Mouse (Mus musculus): ENCODE results near the gene Psmb7. TPM values are rescaled to one million over a fixed set of nuclear protein-coding genes. Genes with fewer than 3 reads are reported as not detected.

The Psmb7 gene
- total and polyA plus RNA-seq, 3 experiments = 129 to 247 (median 220) TPM

- no peak overlapping the region for H3K9ac ChIP-seq (ENCODE audit: low read depth, low read length)
- TF ChIP-seq POLR2A (IDR thresholded peaks at IDR 0.05; ENCODE audit: insufficient read depth, low read depth, low read length) (no peak), EP300 (IDR thresholded peaks at IDR 0.05; ENCODE audit: insufficient read depth, low read depth, low read length) (no peak)
- no peaks in the 10 kb centered on the region for H3K36me3 ChIP-seq (ENCODE audit: control insufficient read depth, insufficient read depth, low read length)
- no peaks in the 10 kb centered on the region; the same call in 1 of the 2 replicates for H3K4me1 ChIP-seq (ENCODE audit: control insufficient read depth, insufficient read depth, low read length)
- WGBS = 76% methylated on average over 1 of the region's 1 CpGs
- no peak overlapping the region for H3K4me3 ChIP-seq
- no peaks in the 10 kb centered on the region for H3K79me2 ChIP-seq (replicated peaks; ENCODE audit: control insufficient read depth, insufficient read depth, low read length)
- no peak for DNase-seq
- intact Hi-C loops (cut with DNase I) = no loop called here
- no peaks in the 10 kb centered on the region for H3K27me3 ChIP-seq (ENCODE audit: control insufficient read depth, insufficient read depth, low read length)
- H3K27ac ChIP-seq = no peak overlapping the region
Observed at GRCm38 (mm10) chr2:38650340-38650739, 6.5 kb upstream of the Psmb7 start.

- TF ChIP-seq POLR2A (IDR thresholded peaks at IDR 0.05; ENCODE audit: insufficient read depth, low read depth, low read length) = no peak
- TF ChIP-seq CTCF (IDR thresholded peaks at IDR 0.05) = no peak
- TF ChIP-seq EP300 (IDR thresholded peaks at IDR 0.05; ENCODE audit: insufficient read depth, low read depth, low read length) = no peak
- peaks cover 4% of the 10 kb centered on the region; the same call in 1 of the 2 replicates for H3K36me3 ChIP-seq (ENCODE audit: control insufficient read depth, insufficient read depth, low read length)
- H3K27ac ChIP-seq = no peak overlapping the region
- intact Hi-C loops (cut with DNase I) = loop anchor here (5.0 to 10.0 kb wide), 2 partner anchors 90 to 357 kb away; partner anchors contain the start of genes Arpc5l and Rpl35
- no peak for DNase-seq
- H3K4me3 ChIP-seq = no peak overlapping the region
- peaks cover 4% of the 10 kb centered on the region for H3K79me2 ChIP-seq (replicated peaks; ENCODE audit: control insufficient read depth, insufficient read depth, low read length)
- H3K27me3 ChIP-seq (ENCODE audit: control insufficient read depth, insufficient read depth, low read length) = no peaks in the 10 kb centered on the region
- H3K9ac ChIP-seq (ENCODE audit: low read depth, low read length) = no peak overlapping the region
- 65% methylated on average over 7 of the region's 7 CpGs for WGBS
- H3K4me1 ChIP-seq (ENCODE audit: control insufficient read depth, insufficient read depth, low read length) = peaks cover 3% of the 10 kb centered on the region
Observed at GRCm38 (mm10) chr2:38647661-38648060, 3.8 kb upstream of the Psmb7 start.

DNA sequence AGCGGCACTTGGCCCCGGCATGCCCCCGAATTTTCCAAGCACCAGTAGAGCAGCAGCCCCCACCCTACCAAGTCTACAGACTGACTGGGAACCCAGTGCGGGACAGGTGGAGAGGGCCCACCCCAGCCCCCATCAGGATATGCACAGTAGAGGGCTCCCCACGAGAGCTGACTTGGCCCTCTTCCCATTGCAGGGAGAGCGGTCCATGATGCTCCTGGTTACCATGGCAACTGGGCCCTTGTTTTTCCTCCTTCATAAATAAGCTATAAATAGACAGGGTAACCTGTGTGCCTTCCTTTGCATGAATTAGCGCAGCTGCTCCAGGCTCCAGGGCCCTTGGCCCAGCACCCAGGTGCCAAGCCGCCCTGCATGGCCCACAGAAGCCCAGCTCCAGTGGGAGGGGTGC lies 3.3 kb upstream of the Psmb7 start:
- Histone ChIP-seq H3K27me3 (ENCODE audit: control insufficient read depth, insufficient read depth, low read length) (no peaks in the 10 kb centered on the region), H3K79me2 (replicated peaks; ENCODE audit: control insufficient read depth, insufficient read depth, low read length) (peaks cover 4% of the 10 kb centered on the region), H3K4me3 (no peak overlapping the region), H3K9ac (ENCODE audit: low read depth, low read length) (no peak overlapping the region), H3K27ac (no peak overlapping the region), H3K36me3 (ENCODE audit: control insufficient read depth, insufficient read depth, low read length) (peaks cover 8% of the 10 kb centered on the region), H3K4me1 (ENCODE audit: control insufficient read depth, insufficient read depth, low read length) (peaks cover 3% of the 10 kb centered on the region)
- WGBS = 57% methylated on average over 8 of the region's 8 CpGs
- TF ChIP-seq POLR2A (IDR thresholded peaks at IDR 0.05; ENCODE audit: insufficient read depth, low read depth, low read length) (no peak), EP300 (IDR thresholded peaks at IDR 0.05; ENCODE audit: insufficient read depth, low read depth, low read length) (no peak), CTCF (IDR thresholded peaks at IDR 0.05) (no peak)
- DNase-seq = no peak
- intact Hi-C loops (cut with DNase I) = loop anchor here (5.0 to 10.0 kb wide), 2 partner anchors 90 to 358 kb away; partner anchors contain the start of genes Arpc5l and Rpl35

DNA sequence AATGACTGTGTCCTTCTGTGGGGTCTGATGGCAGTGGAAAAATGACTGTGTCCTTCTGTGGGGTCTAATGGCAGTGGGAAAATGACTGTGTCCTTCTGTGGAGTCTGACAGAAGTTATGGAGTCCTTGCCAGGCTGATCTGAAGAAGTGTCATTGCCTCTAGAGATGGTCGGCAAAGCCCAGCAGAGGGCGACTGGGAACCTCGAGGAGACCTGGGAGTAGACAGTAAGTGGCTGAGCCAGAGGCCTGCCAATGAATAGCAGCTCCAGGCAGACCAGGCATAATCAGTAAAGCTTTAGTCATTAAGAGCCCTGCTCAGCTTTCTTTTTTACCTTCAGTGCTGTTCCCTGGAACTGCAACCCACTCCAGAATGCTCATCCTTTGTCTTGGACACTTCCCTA lies 2.0 kb upstream of the Psmb7 start:
- Histone ChIP-seq H3K36me3 (ENCODE audit: control insufficient read depth, insufficient read depth, low read length) (peaks cover 13% of the 10 kb centered on the region), H3K4me3 (no peak overlapping the region), H3K79me2 (replicated peaks; ENCODE audit: control insufficient read depth, insufficient read depth, low read length) (peaks cover 4% of the 10 kb centered on the region), H3K9ac (ENCODE audit: low read depth, low read length) (no peak overlapping the region), H3K27me3 (ENCODE audit: control insufficient read depth, insufficient read depth, low read length) (no peaks in the 10 kb centered on the region), H3K27ac (no peak overlapping the region), H3K4me1 (ENCODE audit: control insufficient read depth, insufficient read depth, low read length) (peaks cover 3% of the 10 kb centered on the region)
- WGBS = 4% methylated on average over 3 of the region's 3 CpGs
- TF ChIP-seq CTCF (IDR thresholded peaks at IDR 0.05) (peak; percentile 76), EP300 (IDR thresholded peaks at IDR 0.05; ENCODE audit: insufficient read depth, low read depth, low read length) (no peak), POLR2A (IDR thresholded peaks at IDR 0.05; ENCODE audit: insufficient read depth, low read depth, low read length) (no peak)
- peak; percentile 64 to 68 for DNase-seq
- intact Hi-C loops (cut with DNase I) = loop anchor here (1.0 to 10.0 kb wide), 3 partner anchors 12 to 359 kb away; partner anchors contain the start of genes Arpc5l and Rpl35

DNA sequence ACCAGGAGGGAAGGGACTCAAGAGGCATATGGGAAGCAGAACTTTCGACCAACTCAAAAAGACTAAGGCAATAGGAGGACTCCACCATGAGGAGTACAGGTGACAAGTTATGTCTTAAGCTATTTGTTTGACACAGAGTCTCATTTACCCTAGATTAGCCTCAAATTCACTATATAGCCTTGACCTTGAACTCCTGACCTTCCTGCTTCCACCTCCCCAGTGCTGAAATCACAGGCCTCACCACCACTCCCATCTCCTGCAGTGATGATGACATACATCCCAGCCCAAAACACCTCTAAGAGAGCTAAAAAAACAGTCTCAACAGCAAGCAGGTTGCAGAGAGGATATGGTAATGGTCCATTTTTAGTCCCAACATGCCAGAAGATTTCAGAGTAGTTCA lies 2.1 kb downstream of the Psmb7 start:
- intact Hi-C loops (cut with DNase I) = loop anchor here (1.0 to 10.0 kb wide), 2 partner anchors 18 to 363 kb away; partner anchors contain the start of genes Arpc5l and Rpl35

DNA sequence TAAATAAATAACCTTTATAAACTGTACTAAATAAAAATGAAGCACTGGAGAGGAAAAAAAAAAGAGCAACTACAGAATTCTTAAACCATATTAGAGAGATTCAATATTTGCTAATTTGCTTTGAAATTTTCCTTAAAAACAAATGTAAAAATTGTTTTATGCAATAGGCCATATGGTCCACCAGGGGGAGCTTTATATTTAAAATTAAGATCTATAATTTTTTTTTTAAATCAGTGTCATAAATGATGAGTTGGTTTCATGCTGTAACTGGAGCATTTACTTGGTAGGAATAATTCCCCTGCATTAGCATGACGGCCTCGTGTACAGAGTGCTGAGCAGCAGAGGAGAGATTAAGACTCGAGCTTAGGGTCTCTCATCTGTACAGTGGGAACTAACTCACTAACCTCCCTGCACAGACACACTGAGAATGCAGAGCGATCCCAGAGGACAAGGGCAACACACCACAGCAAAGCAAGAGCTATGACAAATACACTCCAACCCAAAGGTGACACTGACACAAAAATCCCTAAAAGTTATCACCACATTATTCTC lies 6.1 kb downstream of the Psmb7 start:
- Histone ChIP-seq H3K79me2 (replicated peaks; ENCODE audit: control insufficient read depth, insufficient read depth, low read length) (no peaks in the 10 kb centered on the region), H3K27me3 (ENCODE audit: control insufficient read depth, insufficient read depth, low read length) (no peaks in the 10 kb centered on the region), H3K9ac (ENCODE audit: low read depth, low read length) (no peak overlapping the region), H3K36me3 (ENCODE audit: control insufficient read depth, insufficient read depth, low read length) (peaks cover 13% of the 10 kb centered on the region), H3K27ac (no peak overlapping the region), H3K4me1 (ENCODE audit: control insufficient read depth, insufficient read depth, low read length) (no peaks in the 10 kb centered on the region), H3K4me3 (no peak overlapping the region)
- 72% methylated on average over 4 of the region's 4 CpGs for WGBS
- no peak for DNase-seq
- intact Hi-C loops (cut with DNase I) = no loop called here
- TF ChIP-seq EP300 (IDR thresholded peaks at IDR 0.05; ENCODE audit: insufficient read depth, low read depth, low read length) (no peak), CTCF (IDR thresholded peaks at IDR 0.05) (peak; percentile 83)

More for the DNA sequence above, 2.1 kb downstream of the Psmb7 start:
- no peak overlapping the region for H3K9ac ChIP-seq (ENCODE audit: low read depth, low read length)
- H3K4me1 ChIP-seq (ENCODE audit: control insufficient read depth, insufficient read depth, low read length) = peaks cover 3% of the 10 kb centered on the region
- no peaks in the 10 kb centered on the region for H3K27me3 ChIP-seq (ENCODE audit: control insufficient read depth, insufficient read depth, low read length)
- H3K79me2 ChIP-seq (replicated peaks; ENCODE audit: control insufficient read depth, insufficient read depth, low read length) = peaks cover 4% of the 10 kb centered on the region
- DNase-seq = no peak
- H3K4me3 ChIP-seq = no peak overlapping the region
- TF ChIP-seq POLR2A (IDR thresholded peaks at IDR 0.05; ENCODE audit: insufficient read depth, low read depth, low read length) = no peak
- TF ChIP-seq CTCF (IDR thresholded peaks at IDR 0.05) = no peak
- no peak for TF ChIP-seq EP300 (IDR thresholded peaks at IDR 0.05; ENCODE audit: insufficient read depth, low read depth, low read length)
- peaks cover 13% of the 10 kb centered on the region for H3K36me3 ChIP-seq (ENCODE audit: control insufficient read depth, insufficient read depth, low read length)
- 90% methylated on average over 1 of the region's 1 CpGs for WGBS
- H3K27ac ChIP-seq = no peak overlapping the region
